Mouse (Mus musculus): ENCODE measurements around the gene Gm45799. TPM values are rescaled to one million over a fixed set of nuclear protein-coding genes. Genes with fewer than 3 reads are reported as not detected.

Gene Gm45799
- polyA plus RNA-seq, 1 experiment from 2014 or later, result 21.7 TPM

DNA sequence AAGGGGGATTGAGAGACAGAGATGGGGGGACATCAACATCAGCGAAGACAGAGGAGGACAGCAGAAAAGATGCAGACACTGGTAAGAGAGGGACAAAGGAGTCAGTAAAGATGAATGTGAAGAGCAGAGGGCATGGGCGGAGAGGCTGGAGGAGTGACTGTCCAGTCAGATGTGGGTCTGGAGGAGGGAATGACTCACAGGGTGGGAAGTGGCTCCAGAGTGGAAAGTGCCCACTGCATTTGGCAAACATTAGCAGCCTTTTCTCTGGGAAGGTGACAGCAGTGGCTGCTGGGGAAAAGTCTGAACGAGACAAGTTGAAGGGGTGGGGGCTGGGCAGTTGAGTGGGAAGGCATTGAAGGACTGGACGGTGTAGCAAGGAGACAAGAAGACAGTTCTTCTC lies 19.3 kb upstream of the Gm45799 start:
- no peaks in the 10 kb centered on the region for H3K4me1 ChIP-seq (replicated peaks; ENCODE audit: control insufficient read depth, insufficient read depth, low read length)
- H3K27ac ChIP-seq, result no peak overlapping the region
- no peaks in the 10 kb centered on the region for H3K9me3 ChIP-seq (ENCODE audit: control insufficient read depth, low read length)
- peaks cover 95% of the 10 kb centered on the region for H3K36me3 ChIP-seq (replicated peaks; ENCODE audit: control insufficient read depth, insufficient read depth)
- no peaks in the 10 kb centered on the region for H3K27me3 ChIP-seq (ENCODE audit: control insufficient read depth, insufficient read depth, low read length)
- no peak overlapping the region for H3K9ac ChIP-seq
- ATAC-seq (ENCODE audit: low FRiP score) (no peak), DNase-seq (ENCODE audit: low spot score) (no peak)
- no peak overlapping the region for H3K4me3 ChIP-seq (replicated peaks; ENCODE audit: low read length)
- H3K4me2 ChIP-seq (replicated peaks), result no peak overlapping the region
- 80% methylated on average over 4 of the region's 4 CpGs for WGBS

DNA sequence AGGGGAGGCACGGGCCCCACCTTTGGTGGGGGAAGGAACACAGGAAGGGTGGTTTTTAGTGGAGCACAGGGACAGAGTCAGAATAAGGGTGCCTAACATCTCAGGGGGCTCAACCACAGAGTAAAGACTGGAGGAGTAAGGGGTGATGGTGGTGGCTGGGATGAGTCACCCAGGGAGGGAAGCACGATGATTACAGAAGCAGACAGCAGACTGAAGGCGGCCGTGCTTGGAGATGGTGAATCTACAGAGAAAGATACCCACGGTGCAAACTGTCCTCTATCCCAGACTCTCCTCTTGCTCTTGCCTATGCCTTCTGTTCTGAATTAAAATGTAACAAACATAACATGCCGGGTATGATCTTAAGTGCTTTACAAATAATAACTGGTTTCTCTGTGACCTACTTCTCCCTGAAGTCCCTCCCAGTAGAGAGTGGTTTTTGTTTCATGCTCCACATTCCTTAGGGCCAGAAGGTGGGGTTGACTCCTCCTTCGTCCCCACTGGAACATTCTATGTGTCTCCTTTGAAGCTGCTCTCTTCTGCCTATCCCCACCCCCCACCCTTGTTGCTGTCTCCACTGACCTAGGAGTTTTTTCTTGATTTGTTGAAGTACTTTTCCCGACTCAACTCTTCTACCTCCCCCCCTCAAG lies 18.6 kb upstream of the Gm45799 start:
- Histone ChIP-seq H3K27ac (no peak overlapping the region), H3K36me3 (replicated peaks; ENCODE audit: control insufficient read depth, insufficient read depth) (peaks cover 87% of the 10 kb centered on the region), H3K9ac (no peak overlapping the region), H3K27me3 (ENCODE audit: control insufficient read depth, insufficient read depth, low read length) (no peaks in the 10 kb centered on the region), H3K4me1 (replicated peaks; ENCODE audit: control insufficient read depth, insufficient read depth, low read length) (no peaks in the 10 kb centered on the region), H3K9me3 (ENCODE audit: control insufficient read depth, low read length) (no peaks in the 10 kb centered on the region), H3K4me3 (replicated peaks; ENCODE audit: low read length) (no peak overlapping the region), H3K4me2 (replicated peaks) (no peak overlapping the region)
- no peak for ATAC-seq (ENCODE audit: low FRiP score)
- WGBS, result 87% methylated on average over 8 of the region's 8 CpGs
- no peak for DNase-seq (ENCODE audit: low spot score)

DNA sequence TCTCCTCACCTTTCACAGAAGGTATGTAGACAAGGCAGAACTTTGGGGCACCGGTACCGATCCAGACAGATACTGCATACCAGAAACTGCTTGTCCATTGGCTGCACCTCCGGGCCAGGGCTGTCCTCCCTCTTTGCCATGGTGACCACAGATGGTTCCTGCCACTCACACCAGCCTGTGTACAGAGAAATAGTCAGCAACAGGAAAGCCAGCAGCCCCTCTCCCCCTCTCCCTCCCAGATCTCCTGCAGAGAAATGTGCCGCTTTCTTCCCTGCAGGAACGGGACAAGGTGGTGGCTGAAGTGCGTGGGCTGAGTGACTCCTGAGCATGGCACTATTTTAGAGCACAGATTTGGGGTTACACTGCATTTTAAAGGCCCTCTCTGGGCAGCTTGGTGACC lies 15.0 kb upstream of the Gm45799 start:
- Histone ChIP-seq H3K36me3 (replicated peaks; ENCODE audit: control insufficient read depth, insufficient read depth) (peaks cover 52% of the 10 kb centered on the region), H3K4me2 (replicated peaks) (no peak overlapping the region), H3K4me3 (replicated peaks; ENCODE audit: low read length) (no peak overlapping the region), H3K9ac (no peak overlapping the region), H3K4me1 (replicated peaks; ENCODE audit: control insufficient read depth, insufficient read depth, low read length) (peaks cover 15% of the 10 kb centered on the region), H3K27me3 (ENCODE audit: control insufficient read depth, insufficient read depth, low read length) (no peaks in the 10 kb centered on the region), H3K9me3 (ENCODE audit: control insufficient read depth, low read length) (no peaks in the 10 kb centered on the region), H3K27ac (no peak overlapping the region)
- no peak for ATAC-seq (ENCODE audit: low FRiP score)
- no peak for DNase-seq (ENCODE audit: low spot score)
- 73% methylated on average over 6 of the region's 6 CpGs for WGBS

- Histone ChIP-seq H3K4me2 (replicated peaks) (no peak overlapping the region), H3K9me3 (ENCODE audit: control insufficient read depth, low read length) (no peaks in the 10 kb centered on the region), H3K9ac (no peak overlapping the region), H3K4me3 (replicated peaks; ENCODE audit: low read length) (no peak overlapping the region), H3K27me3 (ENCODE audit: control insufficient read depth, insufficient read depth, low read length) (no peaks in the 10 kb centered on the region), H3K27ac (peak overlapping the region; percentile 45; the same call in 1 of the 2 replicates), H3K36me3 (replicated peaks; ENCODE audit: control insufficient read depth, insufficient read depth) (peaks cover 20% of the 10 kb centered on the region), H3K4me1 (replicated peaks; ENCODE audit: control insufficient read depth, insufficient read depth, low read length) (peaks cover 33% of the 10 kb centered on the region)
- ATAC-seq (ENCODE audit: low FRiP score), result no peak; the same call in 1 of the 2 replicates
- WGBS, result 23% methylated on average over 3 of the region's 3 CpGs
- peak; percentile 63 for DNase-seq (ENCODE audit: low spot score)
Observed at GRCm38 (mm10) chr7:105628633-105629032, 11.7 kb upstream of the Gm45799 start.

DNA sequence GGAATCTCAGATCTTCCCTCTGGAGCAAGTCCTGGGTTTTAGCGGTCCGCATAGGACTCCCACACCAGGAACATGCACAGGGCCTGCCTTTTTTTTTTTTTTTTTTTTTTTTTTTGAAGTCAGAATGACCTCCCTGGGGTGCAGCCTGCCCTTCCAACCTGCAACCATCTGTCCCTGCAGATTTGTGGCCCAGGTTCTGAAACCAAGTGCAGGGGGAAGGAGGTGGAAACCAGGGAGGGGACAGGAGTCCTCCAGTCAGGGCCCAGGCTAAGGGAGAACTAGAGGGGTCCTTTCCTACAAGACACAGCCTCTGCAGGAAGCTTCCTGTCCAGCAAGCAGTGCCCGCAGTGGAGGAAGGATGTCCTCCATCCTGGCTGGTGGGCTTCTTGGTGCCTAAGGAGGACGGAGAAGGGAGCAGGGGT lies 7.8 kb upstream of the Gm45799 start:
- Histone ChIP-seq H3K4me2 (replicated peaks) (peak overlapping the region; percentile 88), H3K27me3 (ENCODE audit: control insufficient read depth, insufficient read depth, low read length) (no peaks in the 10 kb centered on the region), H3K36me3 (replicated peaks; ENCODE audit: control insufficient read depth, insufficient read depth) (peaks cover 18% of the 10 kb centered on the region), H3K9ac (peak overlapping the region; percentile 94), H3K9me3 (ENCODE audit: control insufficient read depth, low read length) (no peaks in the 10 kb centered on the region), H3K27ac (peak overlapping the region; percentile 93), H3K4me1 (replicated peaks; ENCODE audit: control insufficient read depth, insufficient read depth, low read length) (peaks cover 45% of the 10 kb centered on the region), H3K4me3 (replicated peaks; ENCODE audit: low read length) (peak overlapping the region; percentile 97)
- ATAC-seq (ENCODE audit: low FRiP score), result peak; percentile 11
- WGBS, result 16% methylated on average over 4 of the region's 4 CpGs
- no peak for DNase-seq (ENCODE audit: low spot score)

GRCm38 (mm10) chr7:105633127-105633800 lies 7.1 kb upstream of the Gm45799 start, which contains the start of gene Trim3:
Gene Trim3, minus strand, starts transcription at chr7:105633571.
- H3K27me3 ChIP-seq (ENCODE audit: control insufficient read depth, insufficient read depth, low read length), result no peaks in the 10 kb centered on the region
- ATAC-seq (ENCODE audit: low FRiP score), result peak; percentile 90
- peaks cover 42% of the 10 kb centered on the region for H3K4me1 ChIP-seq (replicated peaks; ENCODE audit: control insufficient read depth, insufficient read depth, low read length)
- no peaks in the 10 kb centered on the region for H3K9me3 ChIP-seq (ENCODE audit: control insufficient read depth, low read length)
- DNase-seq (ENCODE audit: low spot score), result peak; percentile 84
- WGBS, result under 1% methylated on average over 57 of the region's 71 CpGs
- H3K9ac ChIP-seq, result peak within 1 kb of the TSS; percentile 94
- peak within 1 kb of the TSS; percentile 88 for H3K4me2 ChIP-seq (replicated peaks)
- H3K27ac ChIP-seq, result peak within 1 kb of the TSS; percentile 93
- peaks cover 19% of the 10 kb centered on the region for H3K36me3 ChIP-seq (replicated peaks; ENCODE audit: control insufficient read depth, insufficient read depth)
- peak within 1 kb of the TSS; percentile 97 for H3K4me3 ChIP-seq (replicated peaks; ENCODE audit: low read length)

- 6% methylated on average over 10 of the region's 10 CpGs for WGBS
- Histone ChIP-seq H3K27me3 (ENCODE audit: control insufficient read depth, insufficient read depth, low read length) (no peaks in the 10 kb centered on the region), H3K9me3 (ENCODE audit: control insufficient read depth, low read length) (no peaks in the 10 kb centered on the region), H3K4me2 (replicated peaks) (peak overlapping the region; percentile 88), H3K4me3 (replicated peaks; ENCODE audit: low read length) (peak overlapping the region; percentile 97), H3K27ac (peak overlapping the region; percentile 93), H3K4me1 (replicated peaks; ENCODE audit: control insufficient read depth, insufficient read depth, low read length) (peaks cover 38% of the 10 kb centered on the region), H3K9ac (peak overlapping the region; percentile 94), H3K36me3 (replicated peaks; ENCODE audit: control insufficient read depth, insufficient read depth) (peaks cover 19% of the 10 kb centered on the region)
- DNase-seq (ENCODE audit: low spot score), result no peak
- ATAC-seq (ENCODE audit: low FRiP score), result no peak
Observed at GRCm38 (mm10) chr7:105633801-105634135, 6.6 kb upstream of the Gm45799 start.

DNA sequence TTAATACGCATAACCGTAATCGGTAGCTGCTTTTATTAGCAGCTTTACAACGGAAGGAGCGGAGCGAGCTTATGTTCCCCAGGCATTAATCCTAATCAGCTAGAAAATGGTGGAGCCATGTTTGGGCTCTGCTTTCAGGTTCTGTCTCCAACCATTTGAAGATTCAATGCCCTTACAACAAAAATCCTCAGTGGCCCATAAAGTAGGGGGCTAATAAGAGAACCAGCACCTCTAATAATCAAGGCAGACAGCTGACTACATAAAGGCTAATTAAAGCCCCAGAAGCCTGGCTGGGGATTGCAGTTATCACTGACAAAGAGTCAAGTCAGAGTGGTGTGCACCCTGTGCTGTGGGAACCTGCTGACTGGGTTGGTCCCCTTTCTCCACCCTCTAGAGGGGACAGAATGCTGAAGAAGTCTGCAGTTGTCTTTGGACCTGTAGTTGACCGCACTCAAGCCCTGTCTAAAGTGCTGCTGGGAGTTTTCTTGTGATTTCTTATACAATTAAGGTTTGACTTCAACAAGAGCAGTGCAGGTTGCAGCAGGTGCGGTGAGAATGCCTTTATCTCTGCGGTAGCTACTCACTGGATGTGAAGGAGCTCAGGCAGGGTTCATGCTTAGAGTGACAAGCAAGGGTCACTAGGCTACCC lies 6.0 kb upstream of the Gm45799 start:
- Histone ChIP-seq H3K4me2 (replicated peaks) (peak overlapping the region; percentile 88), H3K27me3 (ENCODE audit: control insufficient read depth, insufficient read depth, low read length) (no peaks in the 10 kb centered on the region), H3K9me3 (ENCODE audit: control insufficient read depth, low read length) (no peaks in the 10 kb centered on the region), H3K4me1 (replicated peaks; ENCODE audit: control insufficient read depth, insufficient read depth, low read length) (peaks cover 35% of the 10 kb centered on the region), H3K9ac (peak overlapping the region; percentile 94), H3K36me3 (replicated peaks; ENCODE audit: control insufficient read depth, insufficient read depth) (peaks cover 19% of the 10 kb centered on the region), H3K4me3 (replicated peaks; ENCODE audit: low read length) (peak overlapping the region; percentile 97), H3K27ac (peak overlapping the region; percentile 93)
- 52% methylated on average over 9 of the region's 9 CpGs for WGBS
- DNase-seq (ENCODE audit: low spot score) (no peak), ATAC-seq (ENCODE audit: low FRiP score) (no peak)

DNA sequence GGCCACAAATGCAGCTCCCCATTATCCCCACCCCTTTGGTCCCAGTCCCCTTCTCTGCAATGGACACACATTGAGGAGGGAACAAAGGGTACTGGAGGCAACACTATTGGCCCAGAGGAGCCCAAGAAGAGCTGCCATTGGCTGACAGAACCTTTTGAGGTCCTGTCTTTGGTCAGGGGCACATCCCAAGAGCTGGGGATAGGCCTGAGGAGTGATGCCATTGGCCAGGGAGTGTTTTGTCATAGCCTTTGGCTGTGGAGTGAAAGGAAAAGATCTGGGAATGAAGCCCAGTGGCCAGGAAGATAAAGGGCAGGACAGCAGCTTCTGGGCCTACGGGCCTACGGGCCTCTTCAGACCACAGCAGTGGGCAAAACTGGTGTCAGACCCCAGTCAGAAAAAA lies 4.6 kb upstream of the Gm45799 start:
- Histone ChIP-seq H3K4me3 (replicated peaks; ENCODE audit: low read length) (no peak overlapping the region), H3K27me3 (ENCODE audit: control insufficient read depth, insufficient read depth, low read length) (no peaks in the 10 kb centered on the region), H3K36me3 (replicated peaks; ENCODE audit: control insufficient read depth, insufficient read depth) (peaks cover 19% of the 10 kb centered on the region), H3K9ac (0 out of 2 replicates have a peak overlapping the region, but pooled peaks have one; percentile 9), H3K27ac (no peak overlapping the region), H3K4me2 (replicated peaks) (no peak overlapping the region), H3K4me1 (replicated peaks; ENCODE audit: control insufficient read depth, insufficient read depth, low read length) (peaks cover 38% of the 10 kb centered on the region), H3K9me3 (ENCODE audit: control insufficient read depth, low read length) (no peaks in the 10 kb centered on the region)
- WGBS, result 91% methylated on average over 2 of the region's 2 CpGs
- ATAC-seq (ENCODE audit: low FRiP score) (no peak), DNase-seq (ENCODE audit: low spot score) (no peak)

Measured in hindbrain, embryonic 14.5 days (tissue).